Mouse (Mus musculus) induced T-regulatory cell, adult 2 months (primary cell): ENCODE results near the gene Tpsb2.

Experiments
- DNase-seq: peaks from one replicate; pipeline ENCODE4 v3.0.0-alpha.2; 2012; ENCODE audit warnings: low read depth

Gene Tpsb2

GRCm38 (mm10) chr17:25366005-25366404 lies at the start of gene Tpsb2:
Gene Tpsb2, plus strand, starts transcription at chr17:25366305.
- no peak for DNase-seq

DNA sequence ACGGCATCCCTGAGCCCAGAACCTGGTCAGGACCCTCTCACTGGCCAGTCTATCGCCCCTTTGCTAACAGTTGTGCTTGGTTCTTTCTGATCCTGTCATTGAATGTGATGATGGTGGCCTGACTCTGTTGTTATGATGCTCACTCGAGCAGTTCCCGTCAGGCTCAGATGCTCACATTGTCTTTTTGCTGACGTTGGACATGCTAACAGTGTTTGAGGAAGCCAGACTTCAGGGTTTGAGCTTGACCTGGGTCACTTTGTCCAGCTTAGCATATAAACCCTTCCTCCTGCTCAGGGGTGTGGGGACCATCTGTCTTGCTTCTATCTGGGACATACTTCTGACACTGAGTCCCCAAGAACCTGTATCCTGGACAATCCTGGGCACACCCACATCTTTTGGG lies 47.8 kb upstream of the Tpsb2 start, which contains the start of gene Prss29:
Gene Prss29, plus strand, starts transcription at position 301 of the 400 bp plus-strand sequence.
- no peak for DNase-seq

DNA sequence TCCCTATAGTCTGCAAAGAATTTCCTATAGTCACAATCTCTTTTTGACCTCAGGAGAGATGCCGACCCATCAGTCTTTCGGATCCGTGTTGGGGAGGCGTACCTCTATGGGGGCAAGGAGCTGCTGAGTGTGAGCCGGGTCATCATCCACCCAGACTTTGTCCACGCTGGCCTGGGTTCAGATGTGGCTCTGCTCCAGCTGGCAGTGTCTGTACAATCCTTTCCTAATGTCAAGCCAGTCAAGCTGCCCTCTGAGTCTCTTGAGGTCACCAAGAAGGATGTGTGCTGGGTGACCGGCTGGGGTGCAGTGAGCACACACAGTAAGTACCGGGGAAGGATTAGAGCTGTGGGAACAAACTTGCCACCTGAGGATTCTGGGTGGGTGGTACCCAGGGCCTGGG lies 45.3 kb upstream of the Tpsb2 start:
- no peak for DNase-seq

DNA sequence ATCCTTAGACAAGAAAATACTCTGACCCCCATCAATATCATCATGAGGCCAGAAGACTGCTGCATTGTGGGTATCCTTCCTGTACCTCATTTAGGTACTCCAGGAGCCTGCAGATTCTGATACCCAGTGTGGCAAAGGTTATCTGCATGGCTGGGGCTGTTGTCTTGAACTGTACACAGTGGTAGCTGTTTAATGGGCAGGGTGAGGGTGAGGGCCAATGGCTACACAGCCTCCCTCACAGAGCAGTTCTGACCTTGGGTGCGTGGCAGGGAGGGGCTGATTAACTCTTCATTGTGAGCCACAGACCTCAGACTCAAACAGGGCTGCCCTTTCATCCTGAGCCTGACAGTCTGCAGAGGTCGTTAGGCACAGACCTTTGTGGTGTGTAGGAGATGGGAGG lies 43.2 kb upstream of the Tpsb2 start:
- DNase-seq, result no peak

- DNase-seq, result no peak
These were observed 33.8 kb upstream of the Tpsb2 start for GRCm38 (mm10) chr17:25332321-25332720.

DNA sequence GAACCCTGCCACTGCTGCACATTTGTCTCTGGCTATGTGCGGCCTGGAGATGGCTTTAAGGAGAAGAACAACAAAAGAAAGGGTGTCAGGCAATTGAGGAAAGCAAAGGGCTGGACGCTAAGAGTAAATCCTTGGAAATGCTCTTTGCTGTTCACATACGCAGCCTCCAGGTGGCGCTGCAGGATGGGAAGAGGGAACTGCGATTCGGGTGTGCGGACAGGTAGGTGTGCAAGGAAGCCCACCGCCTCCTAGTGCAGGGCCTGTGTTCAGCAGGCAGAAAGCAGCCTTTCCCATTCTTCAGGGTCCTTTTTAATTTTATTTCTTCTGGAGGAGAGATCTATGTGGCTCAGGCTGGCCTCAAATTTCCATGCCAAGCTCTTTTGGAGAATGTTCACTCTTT lies 32.2 kb upstream of the Tpsb2 start:
- DNase-seq, result peak; percentile 62

DNA sequence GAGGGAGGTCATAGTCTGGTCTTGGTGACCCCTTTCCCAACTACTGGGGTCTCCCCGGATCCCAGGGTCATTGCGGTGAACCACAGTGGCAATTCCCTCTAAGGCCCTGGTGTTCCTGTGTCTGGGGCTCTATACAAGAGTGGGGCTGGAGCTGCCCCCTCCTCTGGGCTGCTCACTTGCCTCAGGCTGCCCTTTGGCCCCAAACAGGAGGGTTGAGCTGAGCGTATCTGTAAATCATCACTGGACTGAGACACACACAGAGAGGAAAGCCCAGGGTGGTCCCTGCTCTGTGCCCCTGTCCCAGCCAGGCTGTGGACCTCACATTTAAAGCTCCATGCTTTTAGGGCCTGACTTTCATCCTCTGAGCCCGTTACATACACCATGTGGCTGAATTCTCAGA lies 27.9 kb upstream of the Tpsb2 start:
- no peak for DNase-seq

GRCm38 (mm10) chr17:25340003-25340402 lies 26.1 kb upstream of the Tpsb2 start:
- no peak for DNase-seq

DNA sequence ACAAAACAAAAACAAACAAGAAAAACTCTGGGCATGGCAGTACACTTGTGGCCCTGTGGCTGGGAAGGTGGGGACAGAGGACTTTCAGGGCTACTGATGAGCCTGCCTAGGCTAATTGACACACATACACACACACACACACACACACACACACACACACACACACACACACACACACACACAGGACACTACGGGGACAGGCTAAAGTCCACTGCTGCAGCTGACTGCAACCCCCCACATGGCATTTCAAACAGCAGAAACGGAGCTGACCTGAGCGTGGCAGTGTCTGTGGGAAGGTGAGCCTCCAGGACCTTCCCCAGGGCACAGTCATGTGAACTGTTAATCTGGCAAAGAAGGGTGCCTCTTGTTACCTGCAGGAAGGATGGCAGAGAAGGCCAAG lies 24.6 kb upstream of the Tpsb2 start:
- no peak for DNase-seq

DNA sequence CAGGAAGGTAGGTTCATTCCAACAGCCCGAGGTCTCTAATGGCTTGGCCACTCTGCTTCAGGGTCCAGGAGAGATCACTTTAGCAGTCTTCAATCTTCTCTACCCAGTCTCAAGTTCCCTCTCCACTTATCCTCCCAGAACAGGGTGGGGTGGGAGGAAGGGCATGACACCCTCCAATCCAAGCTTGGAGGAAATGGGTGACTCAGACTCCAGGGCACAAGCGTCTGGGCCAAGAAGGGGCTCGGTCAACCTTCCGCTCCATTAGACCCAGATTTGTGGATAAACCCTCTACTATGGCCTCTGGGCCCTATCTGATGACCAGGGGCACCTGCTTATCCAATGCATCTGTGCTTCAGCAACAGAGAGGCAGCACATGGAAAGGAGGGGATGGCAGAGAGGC lies 20.6 kb upstream of the Tpsb2 start, which contains the start of gene Tpsab1:
Gene Tpsab1, minus strand, starts transcription at position 101 of the 400 bp plus-strand sequence.
- no peak for DNase-seq

- DNase-seq, result no peak
These were observed 4.8 kb upstream of the Tpsb2 start for GRCm38 (mm10) chr17:25361291-25361690.

DNA sequence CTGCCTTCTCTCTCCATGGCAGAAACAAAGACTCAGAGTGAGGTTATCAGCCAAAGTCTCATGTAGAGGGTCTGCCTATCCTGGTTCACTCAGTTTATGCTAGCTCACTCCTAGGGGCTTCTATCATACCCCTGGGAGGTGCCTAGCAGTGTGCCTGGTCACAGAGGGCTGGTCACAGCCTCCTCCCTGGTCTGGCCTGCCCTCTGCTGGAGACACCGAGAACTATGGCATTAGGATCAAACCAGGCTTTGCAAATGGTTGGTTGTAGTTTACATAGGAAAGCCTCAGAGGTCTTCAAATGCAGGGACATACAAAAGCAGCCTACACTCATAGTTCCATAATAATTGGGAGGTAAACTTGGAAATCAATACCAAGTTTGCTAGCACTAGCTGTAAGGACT lies 2.4 kb upstream of the Tpsb2 start:
- peak; percentile 52 for DNase-seq

DNA sequence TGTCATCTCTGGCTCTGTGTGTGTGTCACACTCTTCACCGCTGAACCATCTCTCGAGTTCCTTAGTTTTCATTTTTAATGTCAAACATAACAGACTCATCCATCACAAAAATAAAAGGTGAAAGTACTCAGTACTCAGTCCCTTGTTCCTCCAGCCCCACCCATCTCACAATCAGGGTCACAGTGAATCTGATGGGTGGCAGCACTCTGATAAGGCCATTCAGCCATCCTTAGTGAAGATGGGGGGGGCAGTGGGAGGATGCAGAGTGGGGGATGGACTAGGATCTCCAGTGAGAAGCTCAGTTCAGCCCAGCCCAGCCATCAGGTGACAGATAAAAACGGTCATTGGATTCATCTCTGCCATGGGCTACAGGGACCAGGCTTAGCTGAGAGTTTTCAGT lies 2.9 kb downstream of the Tpsb2 start, which contains the start of gene Tpsg1:
Gene Tpsg1, plus strand, starts transcription at position 301 of the 400 bp plus-strand sequence.
- DNase-seq, result no peak

DNA sequence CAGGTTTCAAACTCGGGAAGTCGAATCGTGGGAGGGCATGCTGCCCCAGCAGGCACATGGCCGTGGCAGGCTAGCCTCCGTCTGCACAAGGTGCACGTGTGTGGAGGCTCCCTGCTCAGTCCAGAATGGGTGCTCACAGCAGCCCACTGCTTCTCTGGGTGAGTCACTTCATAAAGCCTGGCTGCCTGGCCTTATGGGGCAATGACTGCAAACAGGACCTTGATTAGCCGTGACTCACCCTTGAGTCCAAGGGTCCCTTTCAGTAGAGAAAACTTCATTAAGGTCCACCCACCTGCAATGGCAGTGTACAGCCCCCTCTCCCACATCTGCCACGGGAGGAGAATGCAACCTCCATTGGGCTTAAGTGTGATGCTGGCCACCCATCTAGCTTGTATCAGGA lies 6.4 kb downstream of the Tpsb2 start:
- DNase-seq, result no peak

- DNase-seq, result no peak
These were observed 7.9 kb downstream of the Tpsb2 start for GRCm38 (mm10) chr17:25374011-25374410.

GRCm38 (mm10) chr17:25394526-25394925 lies 28.4 kb downstream of the Tpsb2 start:
- DNase-seq, result no peak

DNA sequence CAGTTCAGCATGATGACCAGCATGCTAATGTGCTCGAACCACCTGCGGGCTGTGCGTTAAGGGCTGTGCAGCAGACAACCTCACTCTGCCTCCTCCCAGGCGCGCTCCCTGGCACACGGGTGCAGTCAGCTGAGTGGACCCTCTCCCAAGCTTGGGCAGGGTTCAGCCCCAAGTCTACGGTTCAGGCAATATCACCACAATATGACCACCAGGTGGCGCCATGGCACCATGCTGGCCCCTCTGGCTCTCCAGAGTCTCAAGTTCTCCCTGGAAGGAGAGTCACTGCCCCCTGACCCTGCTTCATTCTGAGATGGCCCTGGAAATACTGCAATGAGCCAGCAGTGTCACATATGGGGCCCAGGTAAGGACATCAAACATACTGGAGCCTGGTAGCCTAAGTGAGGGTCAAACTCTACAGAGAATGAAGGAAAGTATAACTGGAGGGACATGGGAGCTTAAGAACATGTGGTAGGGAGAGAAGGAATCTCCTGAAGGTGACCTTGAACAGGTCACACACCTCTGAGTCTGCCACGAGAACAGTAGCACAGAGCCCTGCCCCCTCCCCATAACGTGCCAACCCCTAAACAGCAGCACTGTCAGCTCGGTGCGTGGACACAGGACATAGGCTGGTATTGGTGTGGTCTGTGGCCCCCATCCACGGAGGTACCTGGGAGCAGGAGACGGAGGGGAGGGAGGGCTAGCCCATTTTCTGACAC lies 31.9 kb downstream of the Tpsb2 start:
- peak; percentile 70 for DNase-seq

GRCm38 (mm10) chr17:25398520-25398838 lies 32.4 kb downstream of the Tpsb2 start:
- no peak for DNase-seq

GRCm38 (mm10) chr17:25400443-25400842 lies 34.3 kb downstream of the Tpsb2 start:
- peak; percentile 23 for DNase-seq

DNA sequence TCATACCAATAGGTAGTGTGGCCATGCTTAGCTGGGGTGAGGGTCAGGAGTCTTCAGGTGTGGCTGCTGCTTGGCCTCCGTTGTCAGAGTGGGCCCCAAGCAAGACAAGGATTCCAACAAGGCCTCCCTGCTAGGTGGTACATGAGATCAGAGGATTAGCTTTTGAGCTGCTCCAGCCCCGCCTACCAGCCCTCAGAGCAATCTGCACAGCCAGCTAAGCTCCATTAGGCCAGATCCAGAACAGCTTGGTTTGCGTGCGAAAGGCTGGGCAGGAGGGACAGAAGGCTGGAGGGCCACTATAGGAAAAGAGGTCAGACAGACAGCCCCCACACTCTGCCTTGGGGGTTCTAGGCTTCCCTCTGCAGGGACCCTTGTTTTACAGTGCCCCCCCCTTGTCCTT lies 35.4 kb downstream of the Tpsb2 start:
- DNase-seq, result no peak

DNA sequence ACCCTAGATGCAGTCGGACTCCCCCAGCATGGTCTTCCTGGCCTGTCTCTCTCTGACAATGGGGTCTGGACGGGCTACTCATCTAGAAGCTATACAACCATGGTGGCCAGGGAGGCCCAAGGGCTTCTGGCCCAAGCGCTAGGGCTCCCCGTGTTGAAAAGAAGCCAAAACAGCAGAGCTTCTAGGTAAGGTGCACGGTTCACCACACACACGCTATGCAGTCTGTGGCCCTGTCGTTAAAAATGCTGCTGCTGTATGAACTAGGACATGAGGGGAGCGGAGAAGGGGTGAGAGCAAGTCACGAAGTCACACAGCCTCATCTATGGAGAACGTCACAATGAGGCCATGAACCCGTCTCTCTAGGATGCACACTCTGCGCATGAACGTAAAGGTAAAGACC lies 36.1 kb downstream of the Tpsb2 start:
- no peak for DNase-seq

- DNase-seq, result no peak
These were observed 38.1 kb downstream of the Tpsb2 start for GRCm38 (mm10) chr17:25404190-25404589.

DNA sequence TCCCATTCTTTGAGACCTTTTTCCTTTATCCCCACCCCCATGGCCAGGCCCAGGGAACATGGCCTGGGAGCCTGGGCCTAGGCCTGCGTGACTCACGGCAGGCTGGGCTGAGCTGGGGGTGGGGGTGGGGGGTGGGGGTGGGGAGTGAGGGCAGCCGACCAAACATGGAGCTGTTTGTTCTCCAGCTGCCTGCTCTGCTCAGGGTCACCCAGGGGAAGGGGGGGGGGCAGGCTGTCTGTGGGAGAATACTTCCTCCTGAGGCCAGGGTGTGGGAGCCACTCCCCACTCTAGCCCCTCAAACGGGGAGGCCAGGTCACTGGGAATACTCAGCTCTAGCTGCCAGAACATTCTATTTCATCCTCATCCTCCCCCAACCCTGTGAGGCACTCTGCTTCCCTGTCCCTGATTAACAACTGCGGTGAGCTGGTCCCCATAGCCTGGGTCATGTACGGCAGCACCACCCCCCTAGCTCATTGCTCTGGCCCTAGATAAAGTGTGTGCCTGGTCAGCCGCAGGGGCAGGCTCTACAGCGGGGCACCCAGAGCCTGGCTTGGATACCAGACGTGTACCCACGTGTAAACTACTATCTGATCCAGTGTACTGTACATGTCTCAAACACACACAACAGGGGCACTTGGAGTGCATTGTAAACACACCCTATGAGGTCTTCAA lies 39.3 kb downstream of the Tpsb2 start:
- no peak for DNase-seq

DNA sequence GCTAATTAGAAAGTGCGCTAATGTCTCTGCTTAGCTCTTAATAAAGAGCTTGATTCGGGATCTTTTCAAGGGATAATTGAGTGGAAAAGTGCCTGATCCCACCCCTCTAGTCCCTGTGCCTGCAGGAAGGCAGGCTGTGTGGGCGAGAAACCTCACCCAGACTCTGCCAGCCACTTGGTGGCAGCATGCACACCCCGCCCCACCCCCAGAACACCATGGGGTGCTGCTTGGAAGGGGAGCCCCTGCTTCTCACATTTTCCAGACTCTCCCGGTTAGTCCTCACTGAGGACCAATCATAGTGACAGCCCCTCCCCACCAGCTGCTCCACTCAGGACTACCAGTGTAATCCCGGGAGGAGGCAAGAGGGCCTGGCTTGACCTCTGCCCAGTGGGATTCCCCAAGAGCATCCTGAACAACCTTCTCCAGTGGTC lies 39.9 kb downstream of the Tpsb2 start:
- DNase-seq, result no peak
